Mouse (Mus musculus) CH12.LX (cell line): Measurements from ENCODE around the gene Tmem238l.
A peak's percentile ranks its signal among the peaks of the same experiment; 100 is the strongest.

Experiments used
- CTCF ChIP-seq, 2 experiments: IDR thresholded peaks in 1 of 2; conservative IDR thresholded peaks in 1 of 2; 2 replicates each; pipeline ENCODE4 v1.5.1; 2011 to 2012; ENCODE audit warnings: low read depth in 2 of 2, low read length in 2 of 2, improper control_type of control experiment in 1 of 2, inconsistent platforms in 1 of 2, mild to moderate bottlenecking in 1 of 2, moderate library complexity in 1 of 2
- KAT2A ChIP-seq: IDR thresholded peaks from 2 replicates; pipeline ENCODE4 v1.6.1; 2012; ENCODE audit warnings: low read length, improper control_type of control experiment, inconsistent platforms; ENCODE audit not compliant: insufficient replicate concordance
- MYC ChIP-seq: IDR thresholded peaks from 2 replicates; pipeline ENCODE4 v1.6.1; 2011; ENCODE audit warnings: low read depth, mild to moderate bottlenecking, improper control_type of control experiment, low read length
- NELFE ChIP-seq: IDR thresholded peaks from 2 replicates; pipeline ENCODE4 v1.6.1; 2011; ENCODE audit warnings: low read depth, low read length, improper control_type of control experiment
- UBTF ChIP-seq: IDR thresholded peaks from 2 replicates; pipeline ENCODE4 v1.6.1; 2012; ENCODE audit warnings: low read depth, mild to moderate bottlenecking, inconsistent platforms, low read length, improper control_type of control experiment, moderate library complexity
- USF1 ChIP-seq: IDR thresholded peaks from 2 replicates; pipeline ENCODE4 v1.6.1; 2014; ENCODE audit warnings: low read depth, mild to moderate bottlenecking, inconsistent platforms, low read length, improper control_type of control experiment

GRCm38 (mm10) chr11:67010430-67010829, 54.0 kb downstream of the Tmem238l start:
- TF ChIP-seq MYC (no peak), CTCF (conservative IDR thresholded peaks at IDR 0.05 in 1 of 2, IDR thresholded peaks at IDR 0.05 in 1 of 2; ENCODE audit: low read depth in 2 of 2, low read length in 2 of 2) (peak in 1 of 2 experiments; percentile 59; a peak in 2 of 4 replicates), UBTF (no peak), NELFE (no peak), KAT2A (no peak), USF1 (no peak)
